Mouse (Mus musculus) neural tube, embryonic 14.5 days (tissue): Measurements from ENCODE around the gene Dnaaf2. TPM values are rescaled to one million over a fixed set of nuclear protein-coding genes. Genes with fewer than 3 reads are reported as not detected.
"Not testable (repeated sequence)": the region's sequence is repeated elsewhere in the genome, so short reads cannot be mapped to it uniquely, and the experiment has no call there.

Experiments
- ATAC-seq: fragments of 200-750 bp; cut with Nextera tagmentation; 2 replicates; pipeline ENCODE4 v1.8.0; 2017; ENCODE audit warnings: low read depth, mild to moderate bottlenecking, moderate TSS enrichment, moderate library complexity
- H3K27ac ChIP-seq: fragments of 300-500 bp; sonication (generic); 2 replicates; pipeline ENCODE4 v1.5.1; 2014; ENCODE audit warnings: low read depth, mild to moderate bottlenecking, control low read depth, low read length, moderate library complexity, mixed read lengths
- H3K27me3 ChIP-seq: fragments of 300-500 bp; sonication (generic); 2 replicates; pipeline ENCODE4 v1.6.1; 2014; ENCODE audit warnings: low read length; ENCODE audit not compliant: control insufficient read depth, insufficient read depth
- H3K36me3 ChIP-seq: fragments of 300-500 bp; sonication (generic); 2 replicates; pipeline ENCODE4 v1.6.1; 2014; ENCODE audit warnings: low read length, mixed read lengths; ENCODE audit not compliant: control insufficient read depth, insufficient read depth
- H3K4me1 ChIP-seq: fragments of 300-500 bp; sonication (generic); 2 replicates; pipeline ENCODE4 v1.6.1; 2014; ENCODE audit warnings: low read length; ENCODE audit not compliant: control insufficient read depth, insufficient read depth
- H3K4me2 ChIP-seq: fragments of 300-500 bp; sonication (generic); 2 replicates; pipeline ENCODE4 v1.6.1; 2014; ENCODE audit warnings: mild to moderate bottlenecking, low read depth, low read length, control low read depth
- H3K4me3 ChIP-seq: fragments of 300-500 bp; sonication (generic); 2 replicates; pipeline ENCODE4 v1.5.1; 2014; ENCODE audit warnings: low read depth, low read length, control low read depth, mixed read lengths
- H3K9ac ChIP-seq: fragments of 300-500 bp; sonication (generic); replicated peaks from 2 replicates; pipeline ENCODE4 v1.6.1; 2014; ENCODE audit warnings: low read depth, mild to moderate bottlenecking, control low read depth, low read length, mixed read lengths
- H3K9me3 ChIP-seq: fragments of 300-500 bp; sonication (generic); 2 replicates; pipeline ENCODE4 v1.6.1; 2016; ENCODE audit warnings: low read length; ENCODE audit not compliant: control insufficient read depth
- WGBS: fragments of 180-500 bp; shearing (Covaris S2); extraction: QIAGEN DNeasy Blood & Tissue Kit; methylation state at CpG from one replicate; pipeline ENCODE4 v1.1.7; 2014; 5-methylcytosine and 5-hydroxymethylcytosine counted together
- polyA plus RNA-seq: library from polyadenylated mRNA; unstranded; fragments of >200 nt; fragmentation: Nextera tagmentation; extraction: Ambion mirVana; gene quantifications from 2 replicates; pipeline ENCODE4 v1.2.1, GENCODE M21; 2014

Gene Dnaaf2
- polyA plus RNA-seq, 1 experiment from 2014 or later: 6.8 TPM

DNA sequence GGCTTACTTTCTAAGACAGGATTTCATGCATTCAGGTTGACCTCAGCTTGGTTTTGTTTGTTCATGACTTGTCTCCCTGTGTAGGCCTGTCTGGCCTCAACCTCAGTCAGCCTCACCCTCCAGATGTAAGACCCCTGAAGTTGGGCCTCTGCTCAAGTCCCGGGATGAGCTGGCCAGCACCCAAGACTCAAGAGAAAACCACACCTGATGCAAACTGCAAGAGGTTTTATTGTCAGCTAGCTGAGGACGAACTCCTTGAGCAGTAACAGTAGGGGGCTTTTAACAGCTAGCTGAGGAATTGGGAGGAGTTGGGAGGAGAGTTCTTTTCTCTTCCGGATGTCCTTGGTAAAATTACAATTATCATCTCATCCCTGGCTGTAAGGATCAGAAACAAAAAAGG is 20.7 kb downstream of the Dnaaf2 start:
- 68% methylated on average over 3 of the region's 3 CpGs for WGBS
- Histone ChIP-seq H3K4me1 (no peaks in the 10 kb centered on the region), H3K27me3 (no peaks in the 10 kb centered on the region), H3K36me3 (no peaks in the 10 kb centered on the region), H3K27ac (no peak overlapping the region), H3K9ac (no peak overlapping the region), H3K4me2 (no peak overlapping the region), H3K4me3 (no peak overlapping the region), H3K9me3 (no peaks in the 10 kb centered on the region)
- no peak for ATAC-seq

DNA sequence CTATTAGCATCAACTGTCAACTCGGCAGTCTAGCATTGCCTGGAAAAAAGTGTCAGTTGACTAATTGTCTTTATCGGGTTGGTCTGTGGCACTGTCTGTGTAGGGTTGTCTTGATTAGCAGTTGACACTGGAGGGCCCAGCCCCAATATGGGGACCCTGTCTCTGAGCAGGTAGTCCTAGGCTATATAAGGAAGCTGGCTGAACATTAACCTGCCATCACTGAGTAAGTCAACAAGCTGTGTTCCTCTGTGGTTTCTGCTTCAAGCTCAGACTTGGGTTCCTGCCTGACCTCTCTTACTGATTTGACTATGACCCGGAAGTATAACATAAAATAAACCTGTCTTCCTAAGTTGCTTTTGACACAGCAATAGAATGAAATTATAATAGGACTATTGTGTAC is 22.3 kb downstream of the Dnaaf2 start:
- Histone ChIP-seq H3K4me1 (no peaks in the 10 kb centered on the region), H3K27me3 (no peaks in the 10 kb centered on the region), H3K9me3 (no peaks in the 10 kb centered on the region), H3K27ac (no peak overlapping the region), H3K36me3 (no peaks in the 10 kb centered on the region), H3K9ac (no peak overlapping the region), H3K4me3 (no peak overlapping the region), H3K4me2 (no peak overlapping the region)
- WGBS: 97% methylated on average over 3 of the region's 3 CpGs
- ATAC-seq: no peak

DNA sequence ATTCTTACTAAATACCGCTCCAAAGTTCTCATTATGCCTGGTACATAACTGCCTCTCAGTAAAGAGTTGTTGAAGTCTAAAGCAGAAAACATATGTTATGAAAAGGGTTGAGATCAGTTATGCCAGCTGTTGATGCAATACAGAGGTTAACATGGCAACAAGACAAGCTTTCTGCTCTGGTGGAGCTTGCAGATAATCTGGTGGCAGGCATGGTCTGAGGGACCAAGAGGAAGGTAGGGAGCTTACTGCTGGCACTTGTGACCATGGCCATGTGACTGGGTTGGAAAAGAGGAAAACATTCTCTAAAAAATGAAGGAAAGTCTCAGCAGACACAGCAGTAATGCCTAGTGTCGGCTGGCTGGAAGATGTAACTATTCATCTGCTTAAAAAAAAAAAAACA is 26.9 kb downstream of the Dnaaf2 start:
- Histone ChIP-seq H3K4me1 (peaks cover 4% of the 10 kb centered on the region), H3K4me3 (no peak overlapping the region), H3K4me2 (no peak overlapping the region), H3K36me3 (no peaks in the 10 kb centered on the region), H3K9ac (no peak overlapping the region), H3K27ac (no peak overlapping the region), H3K27me3 (no peaks in the 10 kb centered on the region), H3K9me3 (no peaks in the 10 kb centered on the region)
- 99% methylated on average over 2 of the region's 2 CpGs for WGBS
- ATAC-seq: no peak

GRCm38 (mm10) chr12:69168461-69169106 is 29.6 kb downstream of the Dnaaf2 start, which contains the start of gene Lrr1:
TSS of gene Lrr1 (plus strand) at chr12:69168814.
- under 1% methylated on average over 40 of the region's 40 CpGs for WGBS
- no peaks in the 10 kb centered on the region for H3K9me3 ChIP-seq
- no peaks in the 10 kb centered on the region for H3K27me3 ChIP-seq
- H3K4me3 ChIP-seq: peak within 1 kb of the TSS; percentile 55
- peak within 1 kb of the TSS; percentile 72 for H3K27ac ChIP-seq
- ATAC-seq: peak; percentile 95
- peaks cover 4% of the 10 kb centered on the region for H3K4me1 ChIP-seq
- no peaks in the 10 kb centered on the region for H3K36me3 ChIP-seq
- H3K9ac ChIP-seq: peak within 1 kb of the TSS; percentile 62
- peak within 1 kb of the TSS; percentile 93 for H3K4me2 ChIP-seq

DNA sequence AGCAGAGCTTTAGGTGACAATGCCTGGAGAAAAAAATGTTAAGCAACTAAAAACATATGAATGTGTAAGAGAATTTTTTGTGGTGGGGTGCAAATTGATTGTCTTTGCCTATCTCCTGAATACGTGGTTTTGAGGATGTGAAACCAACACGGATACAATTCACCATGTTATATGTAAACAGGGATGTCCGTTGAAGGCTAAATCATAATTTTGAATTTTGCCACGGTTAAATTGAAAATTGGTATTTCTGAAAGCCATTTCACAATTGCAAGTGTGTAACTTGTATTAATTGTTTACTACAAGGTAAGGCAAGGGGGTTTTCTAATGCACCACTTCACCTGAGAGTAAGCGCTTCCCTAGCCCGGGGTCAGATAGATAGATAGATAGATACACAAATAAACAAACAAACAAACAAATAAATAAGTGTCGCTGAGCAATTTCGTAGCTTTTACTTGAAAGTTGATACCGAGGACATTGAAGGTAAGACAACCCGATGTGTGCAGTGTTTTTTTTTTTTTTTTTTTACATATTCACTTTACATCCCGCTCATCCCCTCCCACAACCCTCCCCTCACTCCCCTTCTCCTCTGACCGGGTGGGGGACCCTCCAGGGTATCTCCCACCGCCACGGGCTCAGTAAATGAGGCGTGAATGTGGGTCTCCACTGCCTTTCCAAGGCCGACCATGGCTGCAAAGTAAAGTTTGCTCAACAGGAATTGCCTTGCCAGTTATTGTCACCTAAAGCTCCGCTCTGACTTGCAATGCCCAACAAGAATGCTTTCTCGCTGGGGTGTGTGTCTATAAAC is 30.4 kb downstream of the Dnaaf2 start:
- peak overlapping the region; percentile 62 for H3K9ac ChIP-seq
- H3K9me3 ChIP-seq: no peaks in the 10 kb centered on the region
- 8% methylated on average over 18 of the region's 18 CpGs for WGBS

GRCm38 (mm10) chr12:69166861-69167581 is 31.2 kb downstream of the Dnaaf2 start:
- H3K4me3 ChIP-seq, H3K4me2 ChIP-seq, H3K9me3 ChIP-seq, ATAC-seq, H3K36me3 ChIP-seq, H3K9ac ChIP-seq, H3K27me3 ChIP-seq, H3K27ac ChIP-seq, H3K4me1 ChIP-seq: not testable (repeated sequence)
- WGBS: 76% methylated on average over 8 of the region's 8 CpGs

More for the DNA sequence above, 30.4 kb downstream of the Dnaaf2 start:
- Histone ChIP-seq H3K27me3 (no peaks in the 10 kb centered on the region), H3K4me2 (peak overlapping the region; percentile 93), H3K4me3 (peak overlapping the region; percentile 55), H3K27ac (peak overlapping the region; percentile 72), H3K36me3 (no peaks in the 10 kb centered on the region), H3K4me1 (peaks cover 4% of the 10 kb centered on the region)
- peak; percentile 66 for ATAC-seq

DNA sequence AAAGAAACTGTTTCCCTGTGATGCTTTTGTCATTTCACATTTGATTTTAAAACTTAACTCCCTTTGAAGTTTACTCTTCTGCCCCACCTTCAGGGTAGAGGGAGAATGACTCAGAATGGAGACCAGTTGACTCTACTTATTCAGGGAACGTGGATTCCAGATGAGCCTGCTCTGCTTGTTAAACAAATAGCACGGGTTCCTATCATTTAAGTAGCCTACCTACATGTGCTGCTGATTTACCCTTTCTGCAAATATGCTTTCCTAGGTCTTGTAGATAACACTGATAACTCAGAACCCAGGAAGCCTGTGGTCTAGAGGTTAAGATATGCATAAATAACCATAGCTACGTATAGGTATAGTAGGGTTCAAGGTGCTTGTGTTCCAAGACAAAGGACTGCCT is 33.3 kb downstream of the Dnaaf2 start:
- no peak for ATAC-seq
- Histone ChIP-seq H3K9me3 (no peaks in the 10 kb centered on the region), H3K27me3 (no peaks in the 10 kb centered on the region), H3K4me3 (no peak overlapping the region), H3K9ac (no peak overlapping the region), H3K4me1 (peaks cover 4% of the 10 kb centered on the region), H3K36me3 (no peaks in the 10 kb centered on the region), H3K27ac (no peak overlapping the region), H3K4me2 (no peak overlapping the region)
- WGBS: 63% methylated on average over 3 of the region's 3 CpGs

DNA sequence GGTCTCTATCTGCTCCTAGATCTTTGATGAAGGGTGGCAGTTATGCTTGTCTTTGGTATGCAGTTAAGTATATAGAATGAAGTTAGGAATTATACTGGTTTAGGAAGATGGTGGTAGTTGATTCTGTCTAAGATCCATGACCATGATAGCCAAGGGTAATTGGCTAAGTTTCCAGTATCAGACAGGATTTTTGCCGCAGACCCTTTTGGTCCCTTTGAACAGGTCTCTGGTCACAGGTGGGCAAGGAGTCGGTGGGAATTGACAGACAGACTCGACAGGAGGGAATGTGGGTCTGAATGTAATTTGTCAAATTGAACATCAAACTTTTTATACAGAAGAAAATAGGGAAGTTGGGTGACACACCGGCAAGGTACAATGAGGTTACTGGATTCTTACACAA is 34.6 kb downstream of the Dnaaf2 start:
- H3K9me3 ChIP-seq, H3K4me1 ChIP-seq, H3K27me3 ChIP-seq, H3K36me3 ChIP-seq, H3K4me3 ChIP-seq, H3K9ac ChIP-seq, ATAC-seq, H3K27ac ChIP-seq, H3K4me2 ChIP-seq: not testable (repeated sequence)
- WGBS: 78% methylated on average over 4 of the region's 4 CpGs

DNA sequence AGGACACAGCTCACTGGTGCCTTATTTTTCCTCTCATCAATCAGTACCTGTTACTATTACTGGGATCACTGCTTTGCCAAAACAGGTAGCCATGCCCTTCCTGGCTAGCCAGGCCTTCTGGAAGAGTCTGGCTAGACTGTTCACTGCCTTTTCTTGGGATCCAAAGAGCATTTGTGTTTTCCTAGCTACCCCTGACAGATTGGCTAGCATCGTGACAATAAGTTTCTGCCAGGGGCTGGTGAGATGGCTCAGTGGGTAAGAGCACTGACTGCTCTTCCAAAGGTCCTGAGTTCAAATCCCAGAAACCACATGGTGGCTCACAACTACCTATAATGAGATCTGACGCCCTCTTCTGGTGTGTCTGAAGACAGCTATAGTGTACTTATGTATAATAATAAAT is 37.6 kb downstream of the Dnaaf2 start:
- H3K9me3 ChIP-seq, H3K9ac ChIP-seq, H3K36me3 ChIP-seq, ATAC-seq, H3K4me2 ChIP-seq, H3K27ac ChIP-seq, H3K27me3 ChIP-seq, H3K4me1 ChIP-seq, H3K4me3 ChIP-seq: not testable (repeated sequence)
- 69% methylated on average over 2 of the region's 2 CpGs for WGBS
